Mouse (Mus musculus) brain, embryonic 14.5 days (tissue): ENCODE results near the gene Mark2.
A peak's percentile ranks its signal among the peaks of the same experiment; 100 is the strongest.

Source experiments
- CTCF ChIP-seq: fragments of 200-500 bp; IDR thresholded peaks from 2 replicates; pipeline ENCODE4 v1.5.1; 2012; ENCODE audit warnings: inconsistent platforms, mild to moderate bottlenecking, moderate library complexity, borderline replicate concordance; ENCODE audit not compliant: insufficient read depth, insufficient read length; ENCODE audit errors: extremely low read depth
- POLR2A ChIP-seq: fragments of 200-500 bp; IDR thresholded peaks from 2 replicates; pipeline ENCODE4 v1.6.1; 2012; ENCODE audit warnings: mild to moderate bottlenecking, inconsistent platforms, borderline replicate concordance; ENCODE audit not compliant: poor library complexity, insufficient read depth, insufficient read length, severe bottlenecking; ENCODE audit errors: extremely low read depth

- TF ChIP-seq CTCF, result no peak
- peak; percentile 72; the same call in 1 of the 2 replicates for TF ChIP-seq POLR2A
Measured at GRCm38 (mm10) chr19:7267091-7267741, 74.4 kb downstream of the Mark2 start, which contains the start of gene Rcor2.
